Mouse (Mus musculus): ENCODE data around the gene Cd48. TPM values are rescaled to one million over a fixed set of nuclear protein-coding genes. Genes with fewer than 3 reads are reported as not detected.

Cd48 gene
- 0.57 and 1.0 TPM in 2 replicates for polyA plus RNA-seq (2015; fragmentation: Nextera tagmentation; extraction: Ambion mirVana)

GRCm38 (mm10) chr1:171681531-171682299 lies at the start of gene Cd48:
Gene Cd48, plus strand, starts transcription at chr1:171682009.
- Histone ChIP-seq H3K4me2 (ENCODE audit: low read length) (no peak within 1 kb of the TSS), H3K36me3 (ENCODE audit: control insufficient read depth, insufficient read depth, low read length) (no peaks in the 10 kb centered on the region), H3K4me3 (ENCODE audit: low read depth, low read length) (no peak within 1 kb of the TSS), H3K27ac (ENCODE audit: low read length) (no peak within 1 kb of the TSS), H3K4me1 (ENCODE audit: control insufficient read depth, insufficient read depth, low read length) (no peaks in the 10 kb centered on the region), H3K9ac (ENCODE audit: low read depth, low read length) (no peak within 1 kb of the TSS), H3K27me3 (ENCODE audit: control insufficient read depth, insufficient read depth, low read depth, low read length) (no peaks in the 10 kb centered on the region), H3K9me3 (replicated peaks; ENCODE audit: control insufficient read depth, low read length, poor library complexity, severe bottlenecking) (no peaks in the 10 kb centered on the region)
- ATAC-seq, result no peak
- WGBS, result 92% methylated on average over 14 of the region's 14 CpGs

- Histone ChIP-seq H3K4me3 (ENCODE audit: low read depth, low read length) (no peak overlapping the region), H3K27ac (ENCODE audit: low read length) (no peak overlapping the region), H3K9me3 (replicated peaks; ENCODE audit: control insufficient read depth, low read length, poor library complexity, severe bottlenecking) (no peaks in the 10 kb centered on the region), H3K9ac (ENCODE audit: low read depth, low read length) (no peak overlapping the region), H3K4me1 (ENCODE audit: control insufficient read depth, insufficient read depth, low read length) (no peaks in the 10 kb centered on the region), H3K27me3 (ENCODE audit: control insufficient read depth, insufficient read depth, low read depth, low read length) (no peaks in the 10 kb centered on the region), H3K36me3 (ENCODE audit: control insufficient read depth, insufficient read depth, low read length) (no peaks in the 10 kb centered on the region), H3K4me2 (ENCODE audit: low read length) (no peak overlapping the region)
- WGBS, result 59% methylated on average over 6 of the region's 6 CpGs
- ATAC-seq, result no peak
Observed at GRCm38 (mm10) chr1:171635696-171636095, 46.1 kb upstream of the Cd48 start.

- WGBS, result 74% methylated on average over 8 of the region's 8 CpGs
- no peak for ATAC-seq
- H3K27me3 ChIP-seq (ENCODE audit: control insufficient read depth, insufficient read depth, low read depth, low read length), result no peaks in the 10 kb centered on the region
- no peaks in the 10 kb centered on the region for H3K9me3 ChIP-seq (replicated peaks; ENCODE audit: control insufficient read depth, low read length, poor library complexity, severe bottlenecking)
- H3K4me1 ChIP-seq (ENCODE audit: control insufficient read depth, insufficient read depth, low read length), result no peaks in the 10 kb centered on the region
- no peak overlapping the region for H3K4me2 ChIP-seq (ENCODE audit: low read length)
- no peak overlapping the region for H3K9ac ChIP-seq (ENCODE audit: low read depth, low read length)
- H3K4me3 ChIP-seq (ENCODE audit: low read depth, low read length), result no peak overlapping the region
- no peaks in the 10 kb centered on the region for H3K36me3 ChIP-seq (ENCODE audit: control insufficient read depth, insufficient read depth, low read length)
- no peak overlapping the region for H3K27ac ChIP-seq (ENCODE audit: low read length)
Observed at GRCm38 (mm10) chr1:171637101-171637500, 44.7 kb upstream of the Cd48 start.

GRCm38 (mm10) chr1:171638686-171639085 lies 43.1 kb upstream of the Cd48 start:
- no peaks in the 10 kb centered on the region for H3K9me3 ChIP-seq (replicated peaks; ENCODE audit: control insufficient read depth, low read length, poor library complexity, severe bottlenecking)
- H3K4me1 ChIP-seq (ENCODE audit: control insufficient read depth, insufficient read depth, low read length), result no peaks in the 10 kb centered on the region
- H3K27ac ChIP-seq (ENCODE audit: low read length), result no peak overlapping the region
- WGBS, result 72% methylated on average over 2 of the region's 2 CpGs
- no peaks in the 10 kb centered on the region for H3K27me3 ChIP-seq (ENCODE audit: control insufficient read depth, insufficient read depth, low read depth, low read length)
- ATAC-seq, result no peak
- H3K36me3 ChIP-seq (ENCODE audit: control insufficient read depth, insufficient read depth, low read length), result no peaks in the 10 kb centered on the region
- no peak overlapping the region for H3K4me3 ChIP-seq (ENCODE audit: low read depth, low read length)
- H3K9ac ChIP-seq (ENCODE audit: low read depth, low read length), result no peak overlapping the region
- no peak overlapping the region for H3K4me2 ChIP-seq (ENCODE audit: low read length)

- H3K27me3 ChIP-seq (ENCODE audit: control insufficient read depth, insufficient read depth, low read depth, low read length), result no peaks in the 10 kb centered on the region
- H3K4me3 ChIP-seq (ENCODE audit: low read depth, low read length), result no peak overlapping the region
- no peak for ATAC-seq
- no peak overlapping the region for H3K9ac ChIP-seq (ENCODE audit: low read depth, low read length)
- 96% methylated on average over 6 of the region's 6 CpGs for WGBS
- H3K36me3 ChIP-seq (ENCODE audit: control insufficient read depth, insufficient read depth, low read length), result no peaks in the 10 kb centered on the region
- no peak overlapping the region for H3K27ac ChIP-seq (ENCODE audit: low read length)
- no peak overlapping the region for H3K4me2 ChIP-seq (ENCODE audit: low read length)
- no peaks in the 10 kb centered on the region for H3K9me3 ChIP-seq (replicated peaks; ENCODE audit: control insufficient read depth, low read length, poor library complexity, severe bottlenecking)
- H3K4me1 ChIP-seq (ENCODE audit: control insufficient read depth, insufficient read depth, low read length), result no peaks in the 10 kb centered on the region
Observed at GRCm38 (mm10) chr1:171640796-171641195, 41.0 kb upstream of the Cd48 start.

- no peak for ATAC-seq
- H3K4me3 ChIP-seq (ENCODE audit: low read depth, low read length), result no peak overlapping the region
- WGBS, result 86% methylated on average over 7 of the region's 7 CpGs
Observed at GRCm38 (mm10) chr1:171643612-171644011, 38.2 kb upstream of the Cd48 start.

GRCm38 (mm10) chr1:171646429-171646940 lies 35.3 kb upstream of the Cd48 start:
- Histone ChIP-seq H3K9me3 (replicated peaks; ENCODE audit: control insufficient read depth, low read length, poor library complexity, severe bottlenecking) (no peaks in the 10 kb centered on the region), H3K27me3 (ENCODE audit: control insufficient read depth, insufficient read depth, low read depth, low read length) (no peaks in the 10 kb centered on the region), H3K27ac (ENCODE audit: low read length) (no peak overlapping the region), H3K4me1 (ENCODE audit: control insufficient read depth, insufficient read depth, low read length) (no peaks in the 10 kb centered on the region), H3K36me3 (ENCODE audit: control insufficient read depth, insufficient read depth, low read length) (no peaks in the 10 kb centered on the region), H3K4me3 (ENCODE audit: low read depth, low read length) (no peak overlapping the region), H3K4me2 (ENCODE audit: low read length) (no peak overlapping the region), H3K9ac (ENCODE audit: low read depth, low read length) (no peak overlapping the region)
- no peak for ATAC-seq
- 77% methylated on average over 5 of the region's 5 CpGs for WGBS

More at GRCm38 (mm10) chr1:171643612-171644011, 38.2 kb upstream of the Cd48 start:
- Histone ChIP-seq H3K9ac (ENCODE audit: low read depth, low read length) (no peak overlapping the region), H3K9me3 (replicated peaks; ENCODE audit: control insufficient read depth, low read length, poor library complexity, severe bottlenecking) (no peaks in the 10 kb centered on the region), H3K4me1 (ENCODE audit: control insufficient read depth, insufficient read depth, low read length) (no peaks in the 10 kb centered on the region), H3K27me3 (ENCODE audit: control insufficient read depth, insufficient read depth, low read depth, low read length) (no peaks in the 10 kb centered on the region), H3K27ac (ENCODE audit: low read length) (no peak overlapping the region), H3K36me3 (ENCODE audit: control insufficient read depth, insufficient read depth, low read length) (no peaks in the 10 kb centered on the region), H3K4me2 (ENCODE audit: low read length) (no peak overlapping the region)

- Histone ChIP-seq H3K9ac (ENCODE audit: low read depth, low read length) (no peak overlapping the region), H3K27me3 (ENCODE audit: control insufficient read depth, insufficient read depth, low read depth, low read length) (no peaks in the 10 kb centered on the region), H3K9me3 (replicated peaks; ENCODE audit: control insufficient read depth, low read length, poor library complexity, severe bottlenecking) (no peaks in the 10 kb centered on the region), H3K36me3 (ENCODE audit: control insufficient read depth, insufficient read depth, low read length) (no peaks in the 10 kb centered on the region), H3K27ac (ENCODE audit: low read length) (no peak overlapping the region), H3K4me3 (ENCODE audit: low read depth, low read length) (no peak overlapping the region), H3K4me2 (ENCODE audit: low read length) (no peak overlapping the region), H3K4me1 (ENCODE audit: control insufficient read depth, insufficient read depth, low read length) (no peaks in the 10 kb centered on the region)
- no peak for ATAC-seq
- WGBS, result 86% methylated on average over 5 of the region's 5 CpGs
Observed at GRCm38 (mm10) chr1:171647716-171648115, 34.1 kb upstream of the Cd48 start.

- Histone ChIP-seq H3K4me2 (ENCODE audit: low read length) (no peak overlapping the region), H3K27ac (ENCODE audit: low read length) (no peak overlapping the region), H3K4me3 (ENCODE audit: low read depth, low read length) (no peak overlapping the region), H3K36me3 (ENCODE audit: control insufficient read depth, insufficient read depth, low read length) (no peaks in the 10 kb centered on the region), H3K9me3 (replicated peaks; ENCODE audit: control insufficient read depth, low read length, poor library complexity, severe bottlenecking) (no peaks in the 10 kb centered on the region), H3K9ac (ENCODE audit: low read depth, low read length) (no peak overlapping the region), H3K27me3 (ENCODE audit: control insufficient read depth, insufficient read depth, low read depth, low read length) (no peaks in the 10 kb centered on the region), H3K4me1 (ENCODE audit: control insufficient read depth, insufficient read depth, low read length) (no peaks in the 10 kb centered on the region)
- 67% methylated on average over 8 of the region's 8 CpGs for WGBS
- no peak for ATAC-seq
Observed at GRCm38 (mm10) chr1:171648840-171649239, 33.0 kb upstream of the Cd48 start.
